Mouse (Mus musculus): ENCODE data around the gene Huwe1.

The Huwe1 gene

GRCm38 (mm10) chrX:151800701-151801511 lies at the start of gene Huwe1:
Gene Huwe1 (plus strand): TSS chrX:151800807.
- peak; percentile 60 to 61 for DNase-seq

- DNase-seq, result no peak
These were observed 20.3 kb upstream of the Huwe1 start for GRCm38 (mm10) chrX:151780348-151780747.

- no peak for DNase-seq
These were observed 17.7 kb upstream of the Huwe1 start for GRCm38 (mm10) chrX:151782939-151783338.

GRCm38 (mm10) chrX:151792766-151793165 lies 7.8 kb upstream of the Huwe1 start:
- no peak for DNase-seq

GRCm38 (mm10) chrX:151797970-151798369 lies 2.6 kb upstream of the Huwe1 start:
- DNase-seq, result no peak

GRCm38 (mm10) chrX:151802328-151802955 lies 1.8 kb downstream of the Huwe1 start:
- DNase-seq, result no peak

GRCm38 (mm10) chrX:151802956-151803776 lies 2.6 kb downstream of the Huwe1 start:
- peak; percentile 88 to 93 for DNase-seq

GRCm38 (mm10) chrX:151803777-151804101 lies 3.1 kb downstream of the Huwe1 start:
- DNase-seq, result peak; percentile 51 to 64

GRCm38 (mm10) chrX:151804388-151804787 lies 3.8 kb downstream of the Huwe1 start:
- DNase-seq, result peak in 1 of 2 experiments; percentile 11

GRCm38 (mm10) chrX:151811481-151811880 lies 10.9 kb downstream of the Huwe1 start:
- DNase-seq, result no peak

GRCm38 (mm10) chrX:151813656-151814055 lies 13.0 kb downstream of the Huwe1 start:
- DNase-seq, result no peak

GRCm38 (mm10) chrX:151817712-151818111 lies 17.1 kb downstream of the Huwe1 start:
- DNase-seq, result no peak

- no peak for DNase-seq
These were observed 28.4 kb downstream of the Huwe1 start for GRCm38 (mm10) chrX:151828971-151829370.

GRCm38 (mm10) chrX:151831260-151831659 lies 30.7 kb downstream of the Huwe1 start:
- no peak for DNase-seq

GRCm38 (mm10) chrX:151832982-151833381 lies 32.4 kb downstream of the Huwe1 start:
- no peak for DNase-seq

- no peak for DNase-seq
These were observed 58.8 kb downstream of the Huwe1 start for GRCm38 (mm10) chrX:151859436-151859835.

GRCm38 (mm10) chrX:151910692-151911091 lies 110.1 kb downstream of the Huwe1 start:
- DNase-seq, result no peak

GRCm38 (mm10) chrX:151912267-151912666 lies 111.7 kb downstream of the Huwe1 start:
- no peak for DNase-seq

GRCm38 (mm10) chrX:151929390-151929789 lies 128.8 kb downstream of the Huwe1 start:
- DNase-seq, result no peak

- no peak for DNase-seq
These were observed 138.2 kb downstream of the Huwe1 start for GRCm38 (mm10) chrX:151938852-151939251.

GRCm38 (mm10) chrX:151946986-151947385 lies 146.4 kb downstream of the Huwe1 start:
- no peak for DNase-seq

GRCm38 (mm10) chrX:151947781-151948180 lies 147.2 kb downstream of the Huwe1 start:
- DNase-seq, result no peak

- no peak for DNase-seq
These were observed 149.6 kb downstream of the Huwe1 start for GRCm38 (mm10) chrX:151950231-151950630.

Data from thymus, postnatal 36 days (tissue).